Mouse (Mus musculus): ENCODE measurements around the gene Ftl1. TPM values are rescaled to one million over a fixed set of nuclear protein-coding genes. Genes with fewer than 3 reads are reported as not detected.

The Ftl1 gene
- 0.38 TPM for polyA plus RNA-seq (2014; fragmentation: Illumina TruSeq; extraction: RNeasy Lipid Tissue Mini Kit (QIAGEN cat#74804); ENCODE audit: low read depth, low replicate concordance)

DNA sequence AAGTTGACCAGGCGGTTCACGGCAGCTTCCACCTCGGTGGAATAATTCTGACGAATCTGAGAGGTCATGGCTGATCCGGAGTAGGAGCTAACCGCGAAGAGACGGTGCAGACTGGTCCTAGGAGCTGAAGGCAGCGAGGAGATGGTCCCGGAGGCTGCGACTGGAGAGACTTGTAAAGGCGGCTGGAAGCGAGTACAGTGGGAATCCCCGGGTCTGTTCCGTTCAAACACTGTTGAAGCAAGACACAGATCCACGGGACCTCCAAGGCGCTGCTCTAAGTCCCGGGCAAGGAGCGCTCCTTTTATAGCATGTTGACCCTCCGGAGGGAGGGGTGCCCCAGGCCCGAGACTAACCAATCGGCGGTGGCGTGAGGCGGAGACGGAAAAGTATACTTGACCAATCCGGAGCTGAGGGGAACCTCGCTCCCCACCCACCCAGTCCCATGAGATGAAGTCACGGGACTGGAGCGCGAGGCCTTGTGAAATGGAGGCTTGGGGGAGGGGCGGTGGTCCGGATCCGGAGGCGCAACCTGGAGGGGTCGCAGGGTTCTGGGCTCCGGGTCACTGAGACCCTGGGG lies at the start of gene Ftl1:
Ftl1 (minus strand) TSS at position 321 of the 577 bp plus-strand sequence.

DNA sequence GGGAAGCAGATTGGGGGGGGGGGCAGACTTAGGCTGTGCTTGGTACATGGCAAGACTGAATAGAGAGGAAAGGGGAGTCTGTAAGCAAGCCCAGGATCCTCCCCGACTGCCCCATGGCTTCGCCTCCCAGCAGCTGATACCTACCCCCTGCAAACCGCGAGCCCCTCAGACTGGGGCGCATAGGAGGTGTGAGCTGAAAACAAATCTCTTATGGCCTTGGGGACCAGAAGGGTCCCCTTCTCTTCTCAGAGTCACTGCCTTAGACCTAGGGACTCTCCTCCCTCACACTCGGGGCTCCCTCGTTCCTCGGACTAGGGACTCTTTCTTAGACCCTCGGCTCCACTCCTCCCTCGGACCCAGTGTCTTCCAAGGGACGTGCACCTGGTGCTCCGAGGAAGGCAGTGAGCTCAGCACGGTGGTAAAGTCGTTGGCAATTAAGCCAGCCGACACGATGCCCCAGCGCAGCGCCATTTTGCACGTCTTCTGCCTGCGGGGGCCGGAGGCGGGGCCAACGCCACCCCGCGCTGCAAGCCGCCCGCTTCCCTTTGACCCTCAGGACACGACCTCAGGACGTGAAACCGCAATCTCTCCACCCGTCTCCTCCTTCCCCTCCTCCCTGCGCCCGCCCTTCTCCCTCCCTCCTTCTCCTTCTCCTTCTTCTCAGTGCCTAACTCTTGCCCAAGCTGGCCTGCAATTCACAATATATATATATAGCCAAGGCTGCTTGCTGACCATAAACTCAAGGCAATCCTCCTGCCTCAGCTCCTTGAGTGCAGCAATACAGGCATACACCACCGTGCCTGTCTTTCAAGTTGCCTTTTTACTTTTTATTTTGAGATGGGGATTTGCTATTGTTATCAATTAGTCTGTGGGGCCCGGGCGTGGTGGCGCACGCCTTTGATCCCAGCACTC lies 28.9 kb upstream of the Ftl1 start, which contains the start of gene Dhdh:
Dhdh (minus strand) TSS at position 513 of the 912 bp plus-strand sequence.

DNA sequence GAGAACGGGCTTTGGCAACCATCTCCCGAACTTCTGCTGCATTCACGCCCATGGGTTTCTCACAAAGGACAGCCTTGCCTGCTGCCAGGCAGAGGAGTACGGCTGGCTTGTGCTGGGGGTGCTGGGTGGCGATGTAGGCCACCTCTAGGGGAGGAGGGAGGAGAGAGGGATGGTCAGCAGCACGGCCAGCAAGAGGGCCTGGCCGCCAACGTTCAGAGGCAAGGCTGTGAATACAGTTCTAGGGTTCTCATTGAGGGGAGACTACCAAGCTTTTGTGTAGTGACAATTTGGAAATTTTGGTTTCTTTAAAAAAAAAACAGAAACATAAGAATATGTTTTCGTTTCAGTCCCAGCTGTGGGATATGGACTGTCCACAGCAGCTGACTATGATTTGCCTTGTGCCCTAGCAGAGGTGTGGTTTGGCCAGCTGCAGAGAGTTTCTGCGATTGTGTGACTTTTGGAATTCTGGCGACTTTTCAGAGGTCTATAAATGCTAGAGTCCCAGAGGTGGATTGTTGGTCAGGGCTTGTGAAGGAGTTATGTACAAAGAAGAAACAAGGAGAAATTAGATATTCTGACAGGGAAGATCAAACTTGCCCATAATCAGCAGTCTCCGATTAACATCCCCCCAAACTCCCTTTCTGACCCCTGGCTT lies 27.2 kb upstream of the Ftl1 start, which contains the start of gene Gm45808:
Gm45808 (minus strand) TSS at position 51 of the 655 bp plus-strand sequence.

DNA sequence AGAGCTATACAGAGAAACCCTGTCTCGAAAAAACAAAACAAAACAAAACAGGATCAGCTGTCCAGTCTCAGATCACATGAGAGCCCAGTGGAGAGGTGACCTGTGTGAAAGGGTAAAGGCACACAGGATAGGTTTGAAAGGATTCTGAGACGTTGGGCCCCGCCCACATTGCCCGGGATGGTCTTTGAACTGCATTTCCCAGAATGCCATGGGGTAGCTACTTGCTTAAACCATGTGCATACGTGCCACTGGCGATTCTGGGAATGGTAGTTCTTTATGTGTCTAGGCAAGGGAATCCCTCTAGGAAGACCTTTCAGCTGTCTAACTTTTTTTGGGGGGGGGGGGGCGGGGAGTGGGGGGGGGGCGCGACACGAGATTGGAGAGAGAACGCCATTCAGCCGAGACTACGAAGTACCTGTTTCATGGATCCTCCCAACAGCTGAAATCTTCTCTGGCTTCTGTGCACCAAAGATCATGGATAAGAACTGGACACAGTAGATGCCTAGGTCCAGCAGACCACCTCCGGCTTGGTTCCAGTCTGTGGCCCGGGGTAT lies 21.8 kb upstream of the Ftl1 start, which contains the start of gene Tulp2:
Tulp2 (plus strand) TSS at position 504 of the 554 bp plus-strand sequence.

DNA sequence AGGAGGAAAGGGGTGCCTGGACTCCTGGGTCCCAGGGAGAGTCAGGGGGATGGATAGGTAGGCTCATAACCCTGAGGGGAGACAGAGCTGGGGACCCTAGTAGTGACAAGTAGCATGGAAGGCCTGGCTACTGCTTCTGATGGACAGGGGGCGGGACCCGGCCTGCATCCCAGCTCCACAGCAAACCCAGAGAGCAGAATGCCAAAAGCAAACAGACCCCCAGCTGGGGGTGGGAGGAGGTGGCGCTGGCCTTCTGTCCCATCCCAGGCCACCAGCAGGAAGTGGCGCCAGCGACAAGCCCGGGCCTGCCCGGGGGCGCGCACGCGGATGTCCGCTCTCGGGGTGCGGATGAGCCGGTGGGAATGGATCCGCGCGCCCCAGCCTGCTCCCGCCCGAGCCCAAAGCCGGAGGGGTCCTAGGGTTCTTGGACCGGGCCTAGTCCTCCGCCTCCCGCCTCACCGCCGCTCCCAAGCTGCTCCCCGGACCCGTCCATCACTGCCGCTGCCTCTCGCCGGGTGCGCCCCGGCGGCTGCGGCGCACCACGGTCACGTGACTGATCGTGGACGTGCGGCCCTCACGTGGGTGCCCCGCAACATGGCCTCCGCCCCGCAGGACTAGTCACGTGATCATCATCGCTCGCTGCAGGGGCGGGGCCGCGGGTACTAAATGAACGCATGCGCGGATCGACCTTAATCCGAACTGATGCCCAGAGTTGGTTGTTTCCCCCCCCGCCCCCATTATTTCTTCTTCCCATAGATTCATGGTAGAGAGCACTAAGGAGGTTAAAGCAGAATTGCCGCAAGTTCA lies 6.8 kb upstream of the Ftl1 start, which contains the start of gene Bax:
Bax (minus strand) TSS at position 616 of the 807 bp plus-strand sequence.

GRCm38 (mm10) chr7:45437521-45438276 lies 22.0 kb downstream of the Ftl1 start, which contains the start of gene Ruvbl2:
Gene Ruvbl2 (minus strand): TSS chr7:45438096.

GRCm38 (mm10) chr7:45434203-45435015 lies 25.3 kb downstream of the Ftl1 start, which contains the start of gene Gys1:
Gene Gys1 (plus strand): TSS chr7:45434844.

GRCm38 (mm10) chr7:45420615-45420919 lies 39.1 kb downstream of the Ftl1 start, which contains the start of gene Lhb:
Gene Lhb (plus strand): TSS chr7:45420820.

GRCm38 (mm10) chr7:45413113-45413863 lies 46.4 kb downstream of the Ftl1 start, which contains the start of gene Ntf5:
Gene Ntf5 (plus strand): TSS chr7:45413695.

Other genes with a start within 250 kb of the Ftl1 start
- 186 TPM for gene Dkkl1, start 247.7 kb downstream of the Ftl1 start, polyA plus RNA-seq (2014; fragmentation: Illumina TruSeq; extraction: RNeasy Lipid Tissue Mini Kit (QIAGEN cat#74804); ENCODE audit: low read depth, low replicate concordance)
- 2.0 TPM for gene Tead2, start 244.1 kb downstream of the Ftl1 start, polyA plus RNA-seq (2014; fragmentation: Illumina TruSeq; extraction: RNeasy Lipid Tissue Mini Kit (QIAGEN cat#74804); ENCODE audit: low read depth, low replicate concordance)
- 0.70 TPM for gene Cd37, start 220.8 kb downstream of the Ftl1 start, polyA plus RNA-seq (2014; fragmentation: Illumina TruSeq; extraction: RNeasy Lipid Tissue Mini Kit (QIAGEN cat#74804); ENCODE audit: low read depth, low replicate concordance)
- gene Slc6a16, start 218.8 kb downstream of the Ftl1 start, polyA plus RNA-seq (2014; fragmentation: Illumina TruSeq; extraction: RNeasy Lipid Tissue Mini Kit (QIAGEN cat#74804); ENCODE audit: low read depth, low replicate concordance) = 10.2 TPM
- 50.8 TPM for gene Slc6a21, start 182.4 kb downstream of the Ftl1 start, polyA plus RNA-seq (2014; fragmentation: Illumina TruSeq; extraction: RNeasy Lipid Tissue Mini Kit (QIAGEN cat#74804); ENCODE audit: low read depth, low replicate concordance)
- 0.74 TPM for gene Trpm4, start 126.1 kb downstream of the Ftl1 start, polyA plus RNA-seq (2014; fragmentation: Illumina TruSeq; extraction: RNeasy Lipid Tissue Mini Kit (QIAGEN cat#74804); ENCODE audit: low read depth, low replicate concordance)
- 0.08 TPM for gene Hrc, start 124.6 kb downstream of the Ftl1 start, polyA plus RNA-seq (2014; fragmentation: Illumina TruSeq; extraction: RNeasy Lipid Tissue Mini Kit (QIAGEN cat#74804); ENCODE audit: low read depth, low replicate concordance)
- gene Ppfia3, start 92.9 kb downstream of the Ftl1 start, polyA plus RNA-seq (2014; fragmentation: Illumina TruSeq; extraction: RNeasy Lipid Tissue Mini Kit (QIAGEN cat#74804); ENCODE audit: low read depth, low replicate concordance) = not detected
- gene Lin7b, start 89.3 kb downstream of the Ftl1 start, polyA plus RNA-seq (2014; fragmentation: Illumina TruSeq; extraction: RNeasy Lipid Tissue Mini Kit (QIAGEN cat#74804); ENCODE audit: low read depth, low replicate concordance) = 0.39 TPM
- 109 TPM for gene Snrnp70, start 64.1 kb downstream of the Ftl1 start, polyA plus RNA-seq (2014; fragmentation: Illumina TruSeq; extraction: RNeasy Lipid Tissue Mini Kit (QIAGEN cat#74804); ENCODE audit: low read depth, low replicate concordance)
- not detected for gene Kcna7, start 54.2 kb downstream of the Ftl1 start, polyA plus RNA-seq (2014; fragmentation: Illumina TruSeq; extraction: RNeasy Lipid Tissue Mini Kit (QIAGEN cat#74804); ENCODE audit: low read depth, low replicate concordance)
- 0.43 TPM for gene Ntf5, start 46.2 kb downstream of the Ftl1 start, polyA plus RNA-seq (2014; fragmentation: Illumina TruSeq; extraction: RNeasy Lipid Tissue Mini Kit (QIAGEN cat#74804); ENCODE audit: low read depth, low replicate concordance)
- gene Lhb, start 39.1 kb downstream of the Ftl1 start, polyA plus RNA-seq (2014; fragmentation: Illumina TruSeq; extraction: RNeasy Lipid Tissue Mini Kit (QIAGEN cat#74804); ENCODE audit: low read depth, low replicate concordance) = 0.36 TPM
- 0.24 TPM for gene Gys1, start 25.0 kb downstream of the Ftl1 start, polyA plus RNA-seq (2014; fragmentation: Illumina TruSeq; extraction: RNeasy Lipid Tissue Mini Kit (QIAGEN cat#74804); ENCODE audit: low read depth, low replicate concordance)
- 7.8 TPM for gene Ruvbl2, start 21.8 kb downstream of the Ftl1 start, polyA plus RNA-seq (2014; fragmentation: Illumina TruSeq; extraction: RNeasy Lipid Tissue Mini Kit (QIAGEN cat#74804); ENCODE audit: low read depth, low replicate concordance)
- gene Bax, start 7.0 kb upstream of the Ftl1 start, polyA plus RNA-seq (2014; fragmentation: Illumina TruSeq; extraction: RNeasy Lipid Tissue Mini Kit (QIAGEN cat#74804); ENCODE audit: low read depth, low replicate concordance) = 0.29 TPM
- 121 TPM for gene Tulp2, start 22.0 kb upstream of the Ftl1 start, polyA plus RNA-seq (2014; fragmentation: Illumina TruSeq; extraction: RNeasy Lipid Tissue Mini Kit (QIAGEN cat#74804); ENCODE audit: low read depth, low replicate concordance)
- gene Gm45808, start 26.9 kb upstream of the Ftl1 start, polyA plus RNA-seq (2014; fragmentation: Illumina TruSeq; extraction: RNeasy Lipid Tissue Mini Kit (QIAGEN cat#74804); ENCODE audit: low read depth, low replicate concordance) = not detected
- 6.7 TPM for gene Dhdh, start 28.9 kb upstream of the Ftl1 start, polyA plus RNA-seq (2014; fragmentation: Illumina TruSeq; extraction: RNeasy Lipid Tissue Mini Kit (QIAGEN cat#74804); ENCODE audit: low read depth, low replicate concordance)
- gene Nucb1, start 50.5 kb upstream of the Ftl1 start, polyA plus RNA-seq (2014; fragmentation: Illumina TruSeq; extraction: RNeasy Lipid Tissue Mini Kit (QIAGEN cat#74804); ENCODE audit: low read depth, low replicate concordance) = 18.8 TPM
- 0.73 TPM for gene Ppp1r15a, start 66.4 kb upstream of the Ftl1 start, polyA plus RNA-seq (2014; fragmentation: Illumina TruSeq; extraction: RNeasy Lipid Tissue Mini Kit (QIAGEN cat#74804); ENCODE audit: low read depth, low replicate concordance)
- gene Plekha4, start 66.4 kb upstream of the Ftl1 start, polyA plus RNA-seq (2014; fragmentation: Illumina TruSeq; extraction: RNeasy Lipid Tissue Mini Kit (QIAGEN cat#74804); ENCODE audit: low read depth, low replicate concordance) = 2.1 TPM
- gene Hsd17b14, start 95.0 kb upstream of the Ftl1 start, polyA plus RNA-seq (2014; fragmentation: Illumina TruSeq; extraction: RNeasy Lipid Tissue Mini Kit (QIAGEN cat#74804); ENCODE audit: low read depth, low replicate concordance) = not detected
- gene Bcat2, start 110.3 kb upstream of the Ftl1 start, polyA plus RNA-seq (2014; fragmentation: Illumina TruSeq; extraction: RNeasy Lipid Tissue Mini Kit (QIAGEN cat#74804); ENCODE audit: low read depth, low replicate concordance) = 4.4 TPM
- not detected for gene Fgf21, start 155.6 kb upstream of the Ftl1 start, polyA plus RNA-seq (2014; fragmentation: Illumina TruSeq; extraction: RNeasy Lipid Tissue Mini Kit (QIAGEN cat#74804); ENCODE audit: low read depth, low replicate concordance)
- not detected for gene Fut1, start 157.4 kb upstream of the Ftl1 start, polyA plus RNA-seq (2014; fragmentation: Illumina TruSeq; extraction: RNeasy Lipid Tissue Mini Kit (QIAGEN cat#74804); ENCODE audit: low read depth, low replicate concordance)
- gene Izumo1, start 161.9 kb upstream of the Ftl1 start, polyA plus RNA-seq (2014; fragmentation: Illumina TruSeq; extraction: RNeasy Lipid Tissue Mini Kit (QIAGEN cat#74804); ENCODE audit: low read depth, low replicate concordance) = 55.9 TPM
- gene Rasip1, start 167.6 kb upstream of the Ftl1 start, polyA plus RNA-seq (2014; fragmentation: Illumina TruSeq; extraction: RNeasy Lipid Tissue Mini Kit (QIAGEN cat#74804); ENCODE audit: low read depth, low replicate concordance) = not detected
- 0.11 TPM for gene Mamstr, start 180.1 kb upstream of the Ftl1 start, polyA plus RNA-seq (2014; fragmentation: Illumina TruSeq; extraction: RNeasy Lipid Tissue Mini Kit (QIAGEN cat#74804); ENCODE audit: low read depth, low replicate concordance)
- gene Fut2, start 206.5 kb upstream of the Ftl1 start, polyA plus RNA-seq (2014; fragmentation: Illumina TruSeq; extraction: RNeasy Lipid Tissue Mini Kit (QIAGEN cat#74804); ENCODE audit: low read depth, low replicate concordance) = 0.17 TPM
- not detected for gene Ntn5, start 224.1 kb upstream of the Ftl1 start, polyA plus RNA-seq (2014; fragmentation: Illumina TruSeq; extraction: RNeasy Lipid Tissue Mini Kit (QIAGEN cat#74804); ENCODE audit: low read depth, low replicate concordance)
- gene Sec1, start 234.5 kb upstream of the Ftl1 start, polyA plus RNA-seq (2014; fragmentation: Illumina TruSeq; extraction: RNeasy Lipid Tissue Mini Kit (QIAGEN cat#74804); ENCODE audit: low read depth, low replicate concordance) = 1.2 TPM
- gene Car11, start 240.0 kb upstream of the Ftl1 start, polyA plus RNA-seq (2014; fragmentation: Illumina TruSeq; extraction: RNeasy Lipid Tissue Mini Kit (QIAGEN cat#74804); ENCODE audit: low read depth, low replicate concordance) = not detected
- 2.3 TPM for gene Dbp, start 245.2 kb upstream of the Ftl1 start, polyA plus RNA-seq (2014; fragmentation: Illumina TruSeq; extraction: RNeasy Lipid Tissue Mini Kit (QIAGEN cat#74804); ENCODE audit: low read depth, low replicate concordance)

Data from testis, adult 10 weeks (tissue).